Mouse (Mus musculus): ENCODE results near the gene Lyrm1. TPM values are rescaled to one million over a fixed set of nuclear protein-coding genes. Genes with fewer than 3 reads are reported as not detected.

The Lyrm1 gene
- total and polyA plus RNA-seq, 3 experiments, result 4.6 to 10.9 (median 7.9) TPM

GRCm38 (mm10) chr7:119960546-119960945, 64.9 kb downstream of the Lyrm1 start:
- dilution Hi-C loops (cut with MboI; ENCODE audit: extremely low pct_ligation_motif_present, extremely low pct_unique_long_range_greater_than_20kb, low sequenced_read_pairs) (no loop called here), in situ Hi-C loops (cut with MboI; ENCODE audit: low pct_ligation_motif_present, low pct_unique_long_range_greater_than_20kb, low sequenced_read_pairs) (no loop called here)
- H3K4me3 ChIP-seq (replicated peaks in 1 of 3; ENCODE audit: low read depth in 2 of 3, low read length in 2 of 3, poor library complexity in 1 of 3), result no peak overlapping the region
- DNase-seq (ENCODE audit: extremely low read depth), result no peak
- no peak for TF ChIP-seq ZKSCAN1 (IDR thresholded peaks at IDR 0.05; ENCODE audit: borderline replicate concordance, low read depth, low read length)
- TF ChIP-seq ETS1 (conservative IDR thresholded peaks at IDR 0.05; ENCODE audit: low read depth, low read length), result no peak
- no peak for TF ChIP-seq SIN3A (IDR thresholded peaks at IDR 0.05; ENCODE audit: low read length)
- no peak for TF ChIP-seq UBTF (IDR thresholded peaks at IDR 0.05; ENCODE audit: low read depth, low read length)
- no peak for TF ChIP-seq BHLHE40 (IDR thresholded peaks at IDR 0.05; ENCODE audit: low read depth, low read length)
- no peak for TF ChIP-seq CTCF (conservative IDR thresholded peaks at IDR 0.05 in 1 of 2, IDR thresholded peaks at IDR 0.05 in 1 of 2; ENCODE audit: low read depth in 2 of 2, low read length in 2 of 2)
- no peak for TF ChIP-seq NELFE (IDR thresholded peaks at IDR 0.05; ENCODE audit: low read depth, low read length)
- TF ChIP-seq USF1 (IDR thresholded peaks at IDR 0.05; ENCODE audit: low read depth, low read length), result no peak
- no peak for TF ChIP-seq IRF4 (IDR thresholded peaks at IDR 0.05; ENCODE audit: low read depth, low read length)
- TF ChIP-seq HCFC1 (IDR thresholded peaks at IDR 0.05; ENCODE audit: low read depth, low read length), result no peak
- no peak for TF ChIP-seq POLR2AphosphoS2 (IDR thresholded peaks at IDR 0.05; ENCODE audit: low read depth, low read length)
- TF ChIP-seq ELF1 (IDR thresholded peaks at IDR 0.05; ENCODE audit: low read depth, low read length), result no peak
- TF ChIP-seq ZC3H11A (IDR thresholded peaks at IDR 0.05; ENCODE audit: low read depth, low read length), result no peak
- TF ChIP-seq RCOR1 (conservative IDR thresholded peaks at IDR 0.05; ENCODE audit: low read depth, low read length), result no peak
- TF ChIP-seq KAT2A (IDR thresholded peaks at IDR 0.05; ENCODE audit: insufficient replicate concordance, low read length), result no peak
- TF ChIP-seq SMC3 (IDR thresholded peaks at IDR 0.05; ENCODE audit: low read depth, low read length), result no peak
- TF ChIP-seq TCF12 (IDR thresholded peaks at IDR 0.05; ENCODE audit: low read depth, low read length), result no peak
- TF ChIP-seq MYC (IDR thresholded peaks at IDR 0.05; ENCODE audit: low read depth, low read length), result no peak
- no peak for TF ChIP-seq MXI1 (IDR thresholded peaks at IDR 0.05; ENCODE audit: low read depth, low read length)
- no peak overlapping the region for H3K27ac ChIP-seq (ENCODE audit: insufficient read depth, low read depth)
- no peak overlapping the region for H3K4me2 ChIP-seq (ENCODE audit: insufficient read depth, low read depth, poor library complexity, severe bottlenecking)
- no peaks in the 10 kb centered on the region for H3K9me3 ChIP-seq (replicated peaks; ENCODE audit: low read length)
- no peak overlapping the region for H3K9ac ChIP-seq (ENCODE audit: insufficient read depth, low read depth)
- H3K79me2 ChIP-seq (replicated peaks; ENCODE audit: control insufficient read depth, extremely low read depth, insufficient read depth, poor library complexity, severe bottlenecking), result no peaks in the 10 kb centered on the region
- H3K27me3 ChIP-seq (replicated peaks), result no peaks in the 10 kb centered on the region
- no peaks in the 10 kb centered on the region for H3K36me3 ChIP-seq (replicated peaks in 1 of 2; ENCODE audit: control insufficient read depth in 1 of 2, insufficient read depth in 1 of 2, low read length in 1 of 2)
- no peaks in the 10 kb centered on the region for H3K4me1 ChIP-seq (ENCODE audit: control insufficient read depth in 1 of 2, insufficient read depth in 2 of 2)

GRCm38 (mm10) chr7:119961107-119961506, 65.4 kb downstream of the Lyrm1 start:
- H3K27ac ChIP-seq (ENCODE audit: insufficient read depth, low read depth), result no peak overlapping the region
- H3K4me3 ChIP-seq (replicated peaks in 1 of 3; ENCODE audit: low read depth in 2 of 3, low read length in 2 of 3, poor library complexity in 1 of 3), result no peak overlapping the region
- H3K79me2 ChIP-seq (replicated peaks; ENCODE audit: control insufficient read depth, extremely low read depth, insufficient read depth, poor library complexity, severe bottlenecking), result no peaks in the 10 kb centered on the region
- no peaks in the 10 kb centered on the region for H3K36me3 ChIP-seq (replicated peaks in 1 of 2; ENCODE audit: control insufficient read depth in 1 of 2, insufficient read depth in 1 of 2, low read length in 1 of 2)
- no peak overlapping the region for H3K4me2 ChIP-seq (ENCODE audit: insufficient read depth, low read depth, poor library complexity, severe bottlenecking)
- in situ Hi-C loops (cut with MboI; ENCODE audit: low pct_ligation_motif_present, low pct_unique_long_range_greater_than_20kb, low sequenced_read_pairs), result no loop called here
- H3K27me3 ChIP-seq (replicated peaks), result no peaks in the 10 kb centered on the region
- TF ChIP-seq MAFK (IDR thresholded peaks at IDR 0.05; ENCODE audit: insufficient replicate concordance, low read length) (no peak), POLR2A (IDR thresholded peaks at IDR 0.05; ENCODE audit: low read depth, low read length) (no peak), MAX (IDR thresholded peaks at IDR 0.05; ENCODE audit: low read length) (no peak), ZNF384 (IDR thresholded peaks at IDR 0.05; ENCODE audit: low read depth, low read length) (no peak), USF1 (IDR thresholded peaks at IDR 0.05; ENCODE audit: low read depth, low read length) (no peak), ELF1 (IDR thresholded peaks at IDR 0.05; ENCODE audit: low read depth, low read length) (no peak), UBTF (IDR thresholded peaks at IDR 0.05; ENCODE audit: low read depth, low read length) (no peak), MEF2A (IDR thresholded peaks at IDR 0.05; ENCODE audit: borderline replicate concordance, low read depth, low read length) (no peak), TCF12 (IDR thresholded peaks at IDR 0.05; ENCODE audit: low read depth, low read length) (no peak), MYC (IDR thresholded peaks at IDR 0.05; ENCODE audit: low read depth, low read length) (no peak)
- H3K9me3 ChIP-seq (replicated peaks; ENCODE audit: low read length), result no peaks in the 10 kb centered on the region
- no peak for DNase-seq (ENCODE audit: extremely low read depth)
- no peak overlapping the region for H3K9ac ChIP-seq (ENCODE audit: insufficient read depth, low read depth)
- H3K4me1 ChIP-seq (ENCODE audit: control insufficient read depth in 1 of 2, insufficient read depth in 2 of 2), result no peaks in the 10 kb centered on the region
- dilution Hi-C loops (cut with MboI; ENCODE audit: extremely low pct_ligation_motif_present, extremely low pct_unique_long_range_greater_than_20kb, low sequenced_read_pairs), result no loop called here

All from CH12.LX (cell line).